Mouse (Mus musculus): ENCODE results near the gene Zfp683. TPM values are rescaled to one million over a fixed set of nuclear protein-coding genes. Genes with fewer than 3 reads are reported as not detected.

Gene Zfp683
- not detected for total RNA-seq (2021)
- long read RNA-seq, result 0 reads

- no peak for DNase-seq (ENCODE audit: low spot score in 2 of 2)
Measured at GRCm38 (mm10) chr4:134053538-134053937, at the start of gene Zfp683. Gene Zfp683 (plus strand): TSS chr4:134053838.

- no peak for DNase-seq (ENCODE audit: low spot score in 2 of 2)
Measured at GRCm38 (mm10) chr4:134005581-134006358, 47.9 kb upstream of the Zfp683 start.

- DNase-seq (ENCODE audit: low spot score in 2 of 2), result no peak
Measured at GRCm38 (mm10) chr4:134006845-134007244, 46.8 kb upstream of the Zfp683 start.

GRCm38 (mm10) chr4:134009709-134010108, 43.9 kb upstream of the Zfp683 start:
- no peak for DNase-seq (ENCODE audit: low spot score in 2 of 2)

- DNase-seq (ENCODE audit: low spot score in 2 of 2), result no peak
Measured at GRCm38 (mm10) chr4:134011450-134012414, 41.9 kb upstream of the Zfp683 start.

- no peak for DNase-seq (ENCODE audit: low spot score in 2 of 2)
Measured at GRCm38 (mm10) chr4:134012858-134013528, 40.6 kb upstream of the Zfp683 start.

GRCm38 (mm10) chr4:134016208-134016607, 37.4 kb upstream of the Zfp683 start:
- DNase-seq (ENCODE audit: low spot score in 2 of 2), result no peak

- no peak for DNase-seq (ENCODE audit: low spot score in 2 of 2)
Measured at GRCm38 (mm10) chr4:134016767-134017166, 36.9 kb upstream of the Zfp683 start.

- DNase-seq (ENCODE audit: low spot score in 2 of 2), result no peak
Measured at GRCm38 (mm10) chr4:134017201-134017865, 36.3 kb upstream of the Zfp683 start.

- no peak for DNase-seq (ENCODE audit: low spot score in 2 of 2)
Measured at GRCm38 (mm10) chr4:134018038-134018778, 35.4 kb upstream of the Zfp683 start.

- no peak for DNase-seq (ENCODE audit: low spot score in 2 of 2)
Measured at GRCm38 (mm10) chr4:134018779-134019145, 34.9 kb upstream of the Zfp683 start, which contains the start of gene Lin28a. Gene Lin28a (minus strand): TSS chr4:134018841.

GRCm38 (mm10) chr4:134019210-134019609, 34.4 kb upstream of the Zfp683 start:
- DNase-seq (ENCODE audit: low spot score in 2 of 2), result no peak

- DNase-seq (ENCODE audit: low spot score in 2 of 2), result no peak
Measured at GRCm38 (mm10) chr4:134019641-134020351, 33.8 kb upstream of the Zfp683 start.

- no peak for DNase-seq (ENCODE audit: low spot score in 2 of 2)
Measured at GRCm38 (mm10) chr4:134020621-134021020, 33.0 kb upstream of the Zfp683 start.

- DNase-seq (ENCODE audit: low spot score in 2 of 2), result no peak
Measured at GRCm38 (mm10) chr4:134025802-134026201, 27.8 kb upstream of the Zfp683 start.

- DNase-seq (ENCODE audit: low spot score in 2 of 2), result peak; percentile 73 to 91
Measured at GRCm38 (mm10) chr4:134035953-134036352, 17.7 kb upstream of the Zfp683 start.

- DNase-seq (ENCODE audit: low spot score in 2 of 2), result no peak
Measured at GRCm38 (mm10) chr4:134041317-134042123, 12.1 kb upstream of the Zfp683 start.

- no peak for DNase-seq (ENCODE audit: low spot score in 2 of 2)
Measured at GRCm38 (mm10) chr4:134043041-134043440, 10.6 kb upstream of the Zfp683 start.

GRCm38 (mm10) chr4:134047648-134048047, 6.0 kb upstream of the Zfp683 start:
- no peak for DNase-seq (ENCODE audit: low spot score in 2 of 2)
